Mouse (Mus musculus) olfactory bulb, adult 2 months (tissue): Measurements from ENCODE around the gene Mon1a.

Experiments used
- CTCF ChIP-seq: fragments of 200-500 bp; IDR thresholded peaks from 2 replicates; pipeline ENCODE4 v1.5.1; 2012; ENCODE audit warnings: low read depth, mild to moderate bottlenecking, low read length, moderate library complexity; ENCODE audit not compliant: insufficient read depth
- POLR2A ChIP-seq: fragments of 200-500 bp; IDR thresholded peaks from 2 replicates; pipeline ENCODE4 v1.6.1; 2012; ENCODE audit warnings: mild to moderate bottlenecking, low read depth, low read length, moderate library complexity; ENCODE audit not compliant: insufficient read depth

GRCm38 (mm10) chr9:107899855-107900254 is 11.9 kb downstream of the Mon1a start:
- no peak for TF ChIP-seq CTCF
- no peak for TF ChIP-seq POLR2A
